Mouse (Mus musculus) kidney, postnatal 0 days (tissue): ENCODE data around the gene Nanos2. TPM values are rescaled to one million over a fixed set of nuclear protein-coding genes. Genes with fewer than 3 reads are reported as not detected.

ENCODE experiments used
- ATAC-seq: fragments of 200-750 bp; cut with Nextera tagmentation; replicated peaks from 2 replicates; pipeline ENCODE4 v1.8.0; 2017; ENCODE audit warnings: low read depth, moderate number of reproducible peaks, moderate TSS enrichment, moderate library complexity; ENCODE audit not compliant: low FRiP score
- DNase-seq: peaks from one replicate; pipeline ENCODE4 v3.0.0-alpha.2; 2016; ENCODE audit warnings: low spot score
- H3K27ac ChIP-seq: fragments of 300-500 bp; sonication (generic); 2 replicates; pipeline ENCODE4 v1.5.1; 2014; ENCODE audit warnings: mild to moderate bottlenecking
- H3K27me3 ChIP-seq: fragments of 300-500 bp; sonication (generic); 2 replicates; pipeline ENCODE4 v1.6.1; 2014; ENCODE audit warnings: low read length, mixed read lengths; ENCODE audit not compliant: insufficient read depth
- H3K36me3 ChIP-seq: fragments of 300-500 bp; sonication (generic); 2 replicates; pipeline ENCODE4 v1.6.1; 2014; ENCODE audit warnings: low read length, mixed read lengths; ENCODE audit not compliant: insufficient read depth
- H3K4me1 ChIP-seq: fragments of 300-500 bp; sonication (generic); replicated peaks from 2 replicates; pipeline ENCODE4 v1.6.1; 2014; ENCODE audit warnings: antibody characterized with exemption, low read length, mixed read lengths; ENCODE audit not compliant: insufficient read depth
- H3K4me2 ChIP-seq: fragments of 300-500 bp; sonication (generic); 2 replicates; pipeline ENCODE4 v1.6.1; 2014; ENCODE audit warnings: mild to moderate bottlenecking, low read length, moderate library complexity, mixed read lengths
- H3K4me3 ChIP-seq: fragments of 300-500 bp; sonication (generic); replicated peaks from 2 replicates; pipeline ENCODE4 v1.5.1; 2014; ENCODE audit warnings: low read depth, low read length
- H3K9ac ChIP-seq: fragments of 300-500 bp; sonication (generic); 2 replicates; pipeline ENCODE4 v1.6.1; 2014; ENCODE audit warnings: low read depth, low read length
- H3K9me3 ChIP-seq: fragments of 300-500 bp; sonication (generic); replicated peaks from 2 replicates; pipeline ENCODE4 v1.6.1; 2016; ENCODE audit warnings: low read length, inconsistent platforms, mixed read lengths
- CTCF ChIP-seq: IDR thresholded peaks from 2 replicates; pipeline ENCODE4 v1.5.1; 2016; ENCODE audit warnings: antibody characterized with exemption, low read depth, mild to moderate bottlenecking, moderate library complexity
- WGBS: fragments of 180-500 bp; shearing (Covaris S2); extraction: QIAGEN DNeasy Blood & Tissue Kit; methylation state at CpG from one replicate; pipeline ENCODE4 v1.1.7; 2014; 5-methylcytosine and 5-hydroxymethylcytosine counted together
- polyA plus RNA-seq: library from polyadenylated mRNA; unstranded; fragments of >200 nt; fragmentation: Nextera tagmentation; extraction: Ambion mirVana; gene quantifications from 2 replicates; pipeline ENCODE4 v1.2.1, GENCODE M21; 2015

The Nanos2 gene
- polyA plus RNA-seq, 1 experiment from 2014 or later, result 0.09 TPM

DNA sequence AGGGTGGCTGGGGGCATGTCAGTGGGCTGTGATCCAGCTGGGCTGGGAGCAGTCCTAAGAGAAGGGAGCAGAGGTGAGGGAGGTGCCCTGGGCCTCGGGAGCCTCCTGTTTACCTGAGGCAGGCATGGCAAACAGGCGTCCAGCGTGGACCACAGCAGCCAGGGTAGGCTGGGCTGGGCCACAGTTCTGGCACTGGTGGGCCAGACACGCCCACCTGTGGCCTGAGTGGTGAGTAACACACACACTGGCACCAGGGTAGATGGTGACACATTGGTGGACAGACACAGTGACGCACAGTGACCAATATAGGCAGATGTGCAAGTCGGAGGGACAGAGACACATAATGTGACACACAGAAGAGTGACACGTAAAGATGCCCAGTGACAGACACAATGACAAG, 23.4 kb downstream of the Nanos2 start:
- DNase-seq (no peak), ATAC-seq (no peak)

DNA sequence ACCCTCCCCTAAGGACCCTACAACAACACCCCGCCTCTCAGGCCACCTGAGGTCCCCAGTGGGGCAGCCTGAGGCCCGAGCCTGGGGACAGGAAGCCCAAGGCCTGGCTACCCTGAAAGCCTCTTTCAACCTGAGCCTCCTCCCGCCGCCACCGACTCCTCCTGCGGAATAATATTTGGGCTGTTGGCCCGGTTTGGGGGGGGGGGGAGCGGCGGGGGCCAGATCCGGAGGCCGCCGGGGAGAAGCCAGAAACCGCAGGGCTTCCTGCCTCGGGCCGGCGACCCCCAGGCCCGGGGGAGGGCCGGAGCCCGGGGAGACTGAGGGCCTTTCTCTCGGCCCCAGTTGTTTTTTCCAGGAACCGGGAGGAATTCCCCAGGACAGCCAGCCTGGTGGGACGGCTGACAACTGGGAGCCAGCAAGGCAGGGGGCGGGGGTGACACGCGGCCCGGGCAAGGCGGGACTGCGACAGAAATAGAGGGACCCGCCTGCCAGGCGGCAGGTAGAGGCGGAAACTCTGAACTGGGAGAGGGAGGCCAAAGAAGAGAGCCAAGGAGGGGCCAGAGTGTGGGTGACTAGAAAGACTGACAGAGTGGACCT, 24.9 kb downstream of the Nanos2 start:
- Histone ChIP-seq H3K4me2 (peak overlapping the region; percentile 66), H3K4me1 (peaks cover 5% of the 10 kb centered on the region), H3K9me3 (no peaks in the 10 kb centered on the region), H3K36me3 (no peaks in the 10 kb centered on the region), H3K27me3 (no peaks in the 10 kb centered on the region), H3K27ac (peak overlapping the region; percentile 82), H3K4me3 (peak overlapping the region; percentile 32), H3K9ac (peak overlapping the region; percentile 75)
- no peak for TF ChIP-seq CTCF
- WGBS, result 2% methylated on average over 30 of the region's 31 CpGs
- DNase-seq (peak; percentile 63), ATAC-seq (peak; percentile 30; the same call in 1 of the 2 replicates)

More for the DNA sequence above, 23.4 kb downstream of the Nanos2 start:
- 74% methylated on average over 7 of the region's 7 CpGs for WGBS
- no peak overlapping the region for H3K4me3 ChIP-seq
- H3K9me3 ChIP-seq, result no peaks in the 10 kb centered on the region
- TF ChIP-seq CTCF, result no peak
- no peak overlapping the region for H3K4me2 ChIP-seq
- no peak overlapping the region for H3K9ac ChIP-seq
- no peaks in the 10 kb centered on the region for H3K27me3 ChIP-seq
- H3K4me1 ChIP-seq, result peaks cover 18% of the 10 kb centered on the region
- H3K36me3 ChIP-seq, result peaks cover 4% of the 10 kb centered on the region; the same call in 1 of the 2 replicates
- no peak overlapping the region for H3K27ac ChIP-seq

DNA sequence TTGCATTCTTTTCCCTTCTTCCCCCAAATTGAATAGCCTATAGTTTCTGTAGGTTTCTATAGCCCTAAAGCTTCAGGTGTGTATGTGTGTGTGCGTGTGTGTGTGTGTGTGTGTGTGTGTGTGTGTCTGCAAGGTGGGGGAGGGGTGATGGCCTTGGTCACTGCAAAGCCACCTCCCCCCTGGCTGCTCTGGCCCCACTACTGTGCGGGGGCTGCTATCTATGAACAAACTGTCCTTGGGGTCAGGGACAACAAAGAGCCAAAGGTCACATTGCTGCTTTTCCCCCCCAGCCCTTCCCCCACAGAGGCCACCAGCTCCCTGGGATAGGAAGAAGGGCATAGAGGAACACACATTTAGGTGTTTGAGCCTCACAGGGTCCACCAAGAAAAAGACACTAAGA, 25.7 kb downstream of the Nanos2 start:
- Histone ChIP-seq H3K9me3 (no peaks in the 10 kb centered on the region), H3K36me3 (no peaks in the 10 kb centered on the region), H3K4me1 (no peaks in the 10 kb centered on the region; the same call in none of the 2 replicates), H3K4me2 (peak overlapping the region; percentile 66), H3K27me3 (no peaks in the 10 kb centered on the region), H3K9ac (no peak overlapping the region), H3K4me3 (no peak overlapping the region), H3K27ac (no peak overlapping the region)
- WGBS, result 40% methylated on average over 2 of the region's 2 CpGs
- DNase-seq (no peak), ATAC-seq (no peak)
- TF ChIP-seq CTCF, result no peak

DNA sequence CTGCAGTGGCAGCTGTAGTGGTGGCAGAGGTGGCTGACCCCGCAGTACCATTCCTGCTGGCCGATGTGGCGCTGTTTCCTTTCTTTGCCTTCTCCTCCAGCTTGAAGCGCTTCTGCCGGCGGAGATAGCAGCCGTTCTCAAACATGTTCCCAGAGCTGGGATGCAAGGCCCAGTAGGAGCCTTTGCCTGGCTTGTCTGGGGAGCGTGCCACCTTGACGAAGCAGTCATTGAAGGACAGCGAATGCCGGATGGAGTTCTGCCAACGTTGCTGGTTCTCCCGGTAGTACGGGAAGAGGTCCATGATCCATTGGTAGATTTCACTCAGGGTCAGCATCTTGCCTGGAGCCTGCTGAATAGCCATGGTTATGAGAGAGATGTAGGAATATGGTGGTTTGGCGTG, 27.3 kb downstream of the Nanos2 start:
- Histone ChIP-seq H3K4me3 (no peak overlapping the region), H3K36me3 (no peaks in the 10 kb centered on the region), H3K27me3 (no peaks in the 10 kb centered on the region), H3K9me3 (no peaks in the 10 kb centered on the region), H3K4me1 (no peaks in the 10 kb centered on the region; the same call in none of the 2 replicates), H3K9ac (no peak overlapping the region), H3K4me2 (no peak overlapping the region), H3K27ac (no peak overlapping the region)
- TF ChIP-seq CTCF, result peak; percentile 26; the same call in 1 of the 2 replicates
- WGBS, result 62% methylated on average over 15 of the region's 15 CpGs
- ATAC-seq (no peak), DNase-seq (no peak)

DNA sequence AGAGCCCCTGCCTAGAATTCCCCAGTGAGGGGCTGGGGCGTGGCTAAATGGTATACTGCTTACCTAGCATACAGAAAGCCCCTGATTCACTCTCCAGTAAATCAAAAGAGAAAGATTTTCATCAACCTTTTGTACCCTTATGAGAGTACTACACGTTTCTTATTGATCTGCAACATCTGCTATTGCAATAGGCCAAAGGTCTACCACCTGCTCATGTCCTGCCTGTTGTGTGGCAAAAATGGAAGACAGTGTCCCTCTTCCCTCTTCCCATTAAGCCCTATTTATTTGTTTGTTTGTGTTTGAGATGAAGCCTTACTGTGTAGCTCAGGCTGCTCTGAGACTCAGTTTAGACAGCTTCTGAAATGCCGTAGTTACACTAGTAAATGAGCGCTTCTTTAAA, 28.8 kb downstream of the Nanos2 start:
- H3K4me2 ChIP-seq, result no peak overlapping the region
- DNase-seq (no peak), ATAC-seq (no peak)
- TF ChIP-seq CTCF, result no peak
- H3K4me1 ChIP-seq, result no peaks in the 10 kb centered on the region; the same call in none of the 2 replicates
- no peaks in the 10 kb centered on the region for H3K36me3 ChIP-seq
- 81% methylated on average over 4 of the region's 4 CpGs for WGBS
- no peaks in the 10 kb centered on the region for H3K9me3 ChIP-seq
- H3K27ac ChIP-seq, result no peak overlapping the region
- H3K9ac ChIP-seq, result no peak overlapping the region
- no peaks in the 10 kb centered on the region for H3K27me3 ChIP-seq
- H3K4me3 ChIP-seq, result no peak overlapping the region

DNA sequence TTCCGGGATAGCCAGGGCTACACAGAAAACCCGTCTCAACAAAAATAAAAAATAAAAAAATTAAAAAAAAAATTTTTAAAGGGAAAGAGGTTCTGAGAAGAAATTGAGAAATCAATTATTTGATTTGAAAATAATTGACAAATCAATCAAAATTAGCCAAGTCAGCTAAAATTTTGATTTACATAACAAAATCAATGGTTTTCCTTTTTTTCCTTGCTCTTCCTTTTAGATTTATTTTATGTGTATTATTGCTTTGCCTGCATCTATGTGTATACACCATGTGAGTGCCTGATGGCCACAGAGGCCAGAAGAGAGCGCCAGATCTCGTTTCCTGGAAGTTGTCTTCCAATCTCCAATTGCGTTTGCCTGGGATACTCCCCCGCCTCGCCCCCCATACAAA, 30.7 kb downstream of the Nanos2 start:
- 85% methylated on average over 7 of the region's 7 CpGs for WGBS
- Histone ChIP-seq H3K9me3 (no peaks in the 10 kb centered on the region), H3K27ac (no peak overlapping the region), H3K36me3 (no peaks in the 10 kb centered on the region), H3K4me3 (no peak overlapping the region), H3K4me1 (no peaks in the 10 kb centered on the region; the same call in 1 of the 2 replicates), H3K4me2 (no peak overlapping the region), H3K9ac (no peak overlapping the region), H3K27me3 (peaks cover 8% of the 10 kb centered on the region)
- TF ChIP-seq CTCF, result no peak
- DNase-seq, result no peak
- no peak for ATAC-seq
